Mouse (Mus musculus): ENCODE results near the gene Ankrd40.

DNA sequence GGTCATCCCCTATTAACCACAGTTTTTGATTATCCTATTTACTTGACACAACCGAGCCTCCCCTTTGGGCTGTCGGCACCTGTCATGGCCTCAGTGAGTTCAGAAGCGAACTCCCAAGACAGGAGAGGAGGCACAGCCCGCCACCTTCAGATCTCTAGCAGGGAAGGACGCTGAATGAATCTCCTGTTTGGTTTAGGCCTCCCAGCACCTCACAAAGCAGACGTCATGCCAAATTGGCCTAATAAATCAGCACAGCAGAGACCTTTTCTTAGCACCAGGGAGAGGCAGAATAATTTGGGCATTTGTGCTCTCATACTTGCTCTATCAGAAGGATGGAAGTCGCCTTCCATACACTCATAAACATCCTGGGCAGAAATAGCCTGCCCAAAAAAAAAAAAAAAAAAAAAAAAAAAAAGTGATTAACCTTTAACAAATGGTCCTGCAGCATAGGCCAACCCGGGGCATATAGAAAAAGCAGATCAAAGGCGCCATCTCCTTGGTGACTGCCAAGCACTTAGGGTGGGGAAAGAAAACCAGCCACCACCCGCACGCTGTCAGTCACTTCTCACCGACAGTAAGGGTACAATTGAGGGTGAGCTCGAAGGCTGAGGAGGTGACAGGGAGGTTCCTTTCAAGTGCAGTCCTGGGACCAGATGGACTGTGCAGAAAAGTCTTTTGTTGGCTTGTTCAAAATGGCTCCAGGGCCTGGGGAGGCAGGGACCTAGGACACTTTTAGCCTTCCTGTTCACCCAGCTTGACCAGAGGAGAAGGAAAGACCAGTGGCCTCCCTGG lies 14.5 kb downstream of the Ankrd40 start:
- no peak for TF ChIP-seq CTCF (IDR thresholded peaks at IDR 0.05; ENCODE audit: low read depth)
- TF ChIP-seq EP300 (IDR thresholded peaks at IDR 0.05; ENCODE audit: low read depth), result no peak
